Mouse (Mus musculus) Muller cell, postnatal 12 days (primary cell): ENCODE results near the gene Vcl.

Experiments
- DNase-seq: peaks from one replicate; pipeline ENCODE4 v3.0.0-alpha.2; 2015; ENCODE audit errors: inconsistent ontology term

Gene Vcl

DNA sequence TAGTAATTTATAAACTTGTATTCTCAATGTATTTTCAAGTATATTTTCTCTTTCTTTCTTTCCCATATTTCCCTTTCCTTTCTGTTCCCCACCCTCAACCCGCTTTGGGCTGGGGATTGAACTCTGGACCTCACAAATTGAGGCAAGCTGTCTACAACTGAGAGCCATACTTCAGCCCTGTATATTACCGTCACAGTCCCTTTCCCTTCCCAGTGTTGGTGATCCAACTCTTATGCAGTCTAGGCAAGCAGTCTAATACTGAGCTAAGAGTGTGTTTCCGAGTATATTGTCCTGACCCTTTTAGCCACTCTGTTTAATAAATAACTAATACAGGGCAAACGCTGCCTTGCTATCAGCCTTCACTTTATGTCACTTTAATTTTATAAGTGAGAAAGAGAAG, 70.4 kb downstream of the Vcl start:
- DNase-seq: no peak

DNA sequence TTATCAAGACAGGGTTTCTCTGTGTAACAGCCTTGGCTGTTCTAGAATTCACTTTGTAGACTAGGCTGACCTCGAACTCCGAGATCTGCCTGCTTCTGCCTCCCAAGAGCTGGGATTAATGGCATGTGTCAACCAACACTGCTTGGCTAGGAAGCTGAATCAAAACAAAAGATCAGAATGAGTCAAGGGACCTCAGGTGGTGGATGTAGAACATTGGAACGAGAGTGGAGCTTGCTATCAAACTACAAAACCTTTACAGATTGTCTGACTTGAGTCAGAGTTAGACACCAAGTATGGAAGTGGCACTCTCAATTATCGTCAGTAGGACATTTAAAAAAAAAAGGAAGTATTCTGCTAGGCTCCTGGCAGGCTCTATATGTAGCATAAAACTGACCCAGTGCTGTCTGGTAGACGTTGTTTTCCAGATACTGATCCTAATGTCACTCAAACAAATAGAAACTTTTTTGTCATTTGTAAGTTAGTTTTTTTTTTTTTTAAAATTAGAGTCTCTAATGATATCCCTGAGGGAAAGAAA, 84.7 kb downstream of the Vcl start:
- no peak for DNase-seq

DNA sequence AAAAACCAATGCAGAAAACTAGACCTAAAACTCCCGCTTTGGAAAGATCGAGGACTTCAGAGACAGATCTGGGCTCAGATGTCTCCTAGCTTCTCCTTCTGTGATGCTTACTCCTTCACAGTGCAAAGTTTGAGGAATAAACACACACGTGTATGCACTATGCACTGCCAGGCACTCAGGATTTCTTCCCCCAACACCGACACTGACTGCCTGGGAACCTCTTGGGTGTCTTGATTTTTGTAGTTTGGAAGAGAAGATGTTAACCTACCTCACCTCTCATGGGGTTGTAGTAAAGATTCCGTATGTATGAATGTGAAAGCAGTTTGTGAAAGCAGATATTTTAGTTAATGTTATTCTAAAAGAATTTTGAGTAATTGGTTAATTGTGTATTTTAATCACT, 88.7 kb downstream of the Vcl start:
- no peak for DNase-seq

DNA sequence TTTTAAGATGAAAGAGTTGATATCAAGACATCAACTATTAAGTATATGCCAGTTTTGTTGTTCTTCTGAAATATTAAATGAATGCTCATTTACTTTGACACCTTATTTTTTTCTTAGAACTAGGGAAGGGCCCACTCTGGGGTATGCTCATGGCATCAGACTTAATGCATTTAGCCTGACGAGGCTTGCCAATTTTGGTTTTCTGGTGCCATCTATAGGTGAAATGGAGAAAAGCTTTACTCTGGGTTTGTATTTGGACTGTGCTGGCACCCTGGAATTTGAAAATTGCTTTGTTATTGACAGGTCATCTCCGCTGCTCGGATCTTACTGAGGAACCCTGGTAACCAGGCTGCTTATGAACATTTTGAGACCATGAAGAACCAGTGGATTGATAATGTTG, 89.8 kb downstream of the Vcl start:
- DNase-seq: peak; percentile 55

DNA sequence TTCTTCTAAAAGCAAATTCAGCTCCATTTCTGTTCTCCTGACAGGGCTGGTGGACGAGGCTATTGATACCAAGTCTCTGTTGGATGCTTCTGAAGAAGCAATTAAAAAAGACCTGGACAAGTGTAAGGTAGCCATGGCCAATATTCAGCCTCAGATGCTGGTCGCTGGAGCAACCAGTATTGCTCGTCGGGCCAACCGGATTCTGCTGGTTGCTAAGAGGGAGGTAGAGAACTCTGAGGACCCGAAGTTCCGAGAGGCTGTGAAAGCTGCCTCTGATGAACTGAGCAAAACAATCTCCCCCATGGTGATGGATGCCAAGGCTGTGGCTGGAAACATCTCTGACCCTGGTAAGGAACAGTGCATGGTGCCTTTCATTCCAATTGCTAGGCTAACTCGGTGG, 91.2 kb downstream of the Vcl start:
- no peak for DNase-seq

DNA sequence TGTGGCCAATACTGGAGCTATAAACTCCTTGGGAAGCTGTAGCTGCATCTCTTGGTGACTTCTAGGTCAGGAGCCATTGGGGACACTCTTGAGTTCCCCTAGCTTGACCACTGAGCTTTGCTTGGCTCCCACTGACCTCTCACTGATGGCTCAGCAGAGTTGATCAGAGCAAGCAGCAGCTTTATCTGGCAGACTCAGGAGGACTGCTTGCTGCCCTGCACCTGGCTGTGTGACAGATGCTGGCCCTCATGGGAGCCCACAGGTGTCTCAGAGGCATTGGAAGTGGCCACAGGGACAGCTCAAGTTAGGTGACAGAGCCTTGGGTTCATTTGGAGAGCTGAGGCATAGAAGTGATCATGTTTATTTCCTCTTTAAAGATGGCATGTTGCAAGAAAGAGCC, 98.3 kb downstream of the Vcl start:
- no peak for DNase-seq

DNA sequence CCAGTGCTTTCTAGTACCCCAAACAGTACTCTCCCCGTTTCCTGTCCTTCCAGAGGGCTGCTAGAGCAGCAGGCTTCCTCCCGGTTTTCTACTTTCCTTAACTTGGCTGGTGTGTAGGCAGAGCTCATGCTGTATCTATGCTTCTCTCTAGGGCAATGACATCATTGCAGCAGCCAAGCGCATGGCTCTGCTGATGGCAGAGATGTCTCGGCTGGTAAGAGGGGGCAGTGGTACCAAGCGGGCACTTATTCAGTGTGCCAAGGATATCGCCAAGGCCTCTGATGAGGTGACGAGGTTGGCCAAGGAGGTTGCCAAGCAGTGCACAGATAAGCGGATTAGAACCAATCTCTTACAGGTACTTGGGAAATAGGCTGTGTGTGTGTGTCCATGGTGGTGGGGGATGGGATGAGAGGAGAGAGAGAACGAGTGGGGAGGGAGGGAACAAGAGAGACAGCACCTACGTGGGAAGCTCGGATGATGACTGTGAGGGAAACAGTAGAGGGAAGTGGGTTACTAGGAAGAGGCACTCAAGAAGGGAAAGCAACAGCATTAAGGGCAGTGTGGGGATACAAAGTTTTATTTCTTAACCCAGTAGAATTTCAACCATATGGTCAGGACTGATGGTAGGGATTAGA, 99.9 kb downstream of the Vcl start:
- DNase-seq: no peak

DNA sequence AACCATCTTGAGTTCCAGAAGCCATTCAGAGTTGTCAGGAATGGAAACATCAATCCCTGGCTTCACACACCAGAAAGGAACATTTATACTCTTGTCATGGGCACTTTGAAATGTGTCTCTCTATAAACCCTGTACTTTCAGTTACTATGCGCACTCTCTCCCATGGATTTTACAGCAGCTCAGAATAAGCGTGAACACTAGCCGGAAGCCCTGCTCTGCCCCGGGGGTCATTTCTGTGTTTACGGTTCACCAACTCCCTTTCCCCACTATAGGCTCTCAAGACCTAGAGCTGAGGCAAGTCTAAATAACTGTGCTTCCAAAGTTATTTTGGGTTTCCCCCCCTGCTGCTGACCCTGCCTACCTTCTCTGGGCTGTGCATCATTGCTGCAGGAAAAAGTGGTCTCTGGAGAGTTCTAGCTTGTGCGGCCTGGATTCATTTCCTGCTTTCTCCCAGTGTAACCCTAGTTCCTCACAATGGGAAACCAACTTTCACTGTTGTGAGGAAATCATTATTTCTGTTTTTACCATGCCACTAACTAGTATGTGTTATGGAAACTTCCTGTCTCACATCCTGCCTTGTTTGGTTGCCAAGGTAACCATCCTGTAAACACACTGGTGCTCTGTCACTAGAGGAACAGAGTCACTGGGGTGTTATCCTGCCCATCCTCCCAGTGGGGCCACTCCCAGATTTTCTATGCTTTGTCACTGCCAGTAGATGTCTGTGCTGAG, 102.7 kb downstream of the Vcl start:
- DNase-seq: peak; percentile 76

DNA sequence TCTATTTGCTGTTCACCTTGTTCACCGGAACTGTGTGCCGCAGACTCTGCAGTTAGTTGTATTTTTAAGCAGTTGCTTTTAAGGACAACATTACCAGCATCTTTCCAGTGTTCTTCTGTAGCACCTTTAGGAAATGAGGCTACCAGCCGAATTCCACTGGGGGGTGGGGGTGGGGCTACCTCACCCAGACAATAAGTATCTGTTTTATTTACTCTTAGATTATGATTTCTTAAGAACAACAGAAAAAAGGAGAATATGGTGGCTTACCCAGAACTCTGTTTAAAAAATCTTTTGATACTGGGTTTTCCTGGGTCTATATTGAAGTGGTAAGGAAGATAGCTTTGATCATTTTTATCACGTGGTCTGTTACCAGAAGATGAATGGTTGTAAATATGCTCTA, 105.1 kb downstream of the Vcl start:
- DNase-seq: no peak

DNA sequence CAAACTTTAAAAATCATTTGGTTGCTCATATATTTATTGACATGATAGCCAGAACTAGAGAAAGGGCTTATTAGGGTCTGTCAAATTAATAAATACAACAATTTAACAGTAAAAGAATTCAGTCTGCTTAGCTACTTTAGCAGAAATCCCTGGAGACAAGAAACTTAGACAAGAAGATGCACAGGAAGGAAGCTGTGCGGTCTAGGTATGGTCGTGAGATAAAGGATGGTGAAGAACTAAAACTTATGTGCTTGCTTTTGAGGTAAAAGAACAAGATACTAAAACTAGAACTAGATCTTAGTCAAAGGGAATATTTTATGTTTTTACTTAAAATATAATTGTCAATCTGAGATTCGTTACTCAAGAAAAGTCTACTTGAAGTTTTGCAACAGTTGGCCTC, 105.6 kb downstream of the Vcl start:
- no peak for DNase-seq

DNA sequence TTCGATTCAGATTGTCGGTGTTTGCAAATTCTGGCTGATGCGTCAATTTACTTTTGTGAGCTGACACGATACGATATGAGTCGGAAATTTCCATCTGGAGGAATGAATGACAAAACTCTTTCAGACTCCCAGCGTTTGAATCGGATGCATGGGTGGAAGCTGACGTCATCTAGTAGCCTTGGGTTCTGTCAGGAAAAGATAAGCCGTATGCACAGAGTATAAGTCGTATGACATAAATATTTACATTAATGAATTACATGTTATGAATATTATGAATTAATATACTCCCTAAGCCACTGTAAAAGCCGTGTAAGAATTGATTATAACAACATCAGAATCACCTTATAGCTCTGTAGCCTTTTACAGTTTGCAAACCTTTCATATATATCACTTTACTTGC, 109.9 kb downstream of the Vcl start:
- no peak for DNase-seq

DNA sequence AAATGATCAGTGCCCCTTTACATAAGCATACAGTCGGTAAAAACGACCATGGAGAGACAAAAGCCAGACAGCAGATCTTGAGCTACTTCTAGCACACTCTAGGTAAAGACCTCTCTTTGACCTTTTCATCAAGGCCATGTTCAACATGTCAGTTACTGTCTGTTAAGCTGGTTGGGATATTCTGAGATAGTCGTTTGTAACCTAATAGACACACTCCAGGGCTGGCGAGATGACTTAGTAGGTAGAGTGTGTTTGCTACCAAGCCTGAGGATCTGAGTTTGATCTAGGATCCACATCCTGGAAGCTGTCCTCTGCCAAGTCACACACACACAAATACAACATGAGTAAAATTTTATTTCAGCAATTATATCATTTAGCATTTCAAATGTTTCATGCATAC, 110.4 kb downstream of the Vcl start:
- DNase-seq: no peak

DNA sequence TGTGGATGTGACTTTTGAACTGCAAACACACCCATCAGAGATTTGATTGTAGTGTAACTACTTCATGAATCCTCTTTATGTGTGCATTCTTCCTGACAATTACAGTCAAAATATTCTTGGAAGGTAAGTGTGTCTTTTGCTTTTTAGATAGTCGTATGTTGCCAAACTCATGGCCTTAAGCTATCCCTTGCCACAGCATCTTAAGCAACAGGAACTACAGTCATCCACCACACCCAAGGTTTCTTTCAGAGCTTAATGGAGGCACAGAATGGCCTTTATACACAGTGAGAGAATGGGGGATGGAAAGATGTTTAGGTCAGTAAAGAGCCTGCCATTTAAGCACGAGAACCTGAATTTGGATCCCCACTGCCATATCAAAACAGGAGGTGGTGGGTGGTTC, 118.6 kb downstream of the Vcl start:
- DNase-seq: no peak

DNA sequence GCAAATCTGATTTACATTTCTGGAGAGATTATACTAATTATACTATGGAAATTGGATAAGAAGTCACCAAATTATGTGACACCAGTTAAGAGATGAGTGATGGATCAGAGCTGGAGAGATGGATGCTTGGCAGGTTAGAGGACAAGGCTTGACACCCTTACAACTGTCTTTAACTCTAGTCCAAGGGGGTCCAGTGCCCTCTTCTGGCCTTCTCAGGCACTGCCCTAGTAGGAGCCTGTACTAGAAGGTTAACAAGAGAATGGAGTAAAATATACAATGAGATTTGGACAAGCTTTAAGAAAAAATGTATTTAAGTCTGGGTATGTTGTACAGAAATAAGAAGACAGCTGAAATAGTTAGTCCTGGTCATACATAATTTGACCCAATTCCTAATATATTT, 119.7 kb downstream of the Vcl start:
- DNase-seq: no peak

DNA sequence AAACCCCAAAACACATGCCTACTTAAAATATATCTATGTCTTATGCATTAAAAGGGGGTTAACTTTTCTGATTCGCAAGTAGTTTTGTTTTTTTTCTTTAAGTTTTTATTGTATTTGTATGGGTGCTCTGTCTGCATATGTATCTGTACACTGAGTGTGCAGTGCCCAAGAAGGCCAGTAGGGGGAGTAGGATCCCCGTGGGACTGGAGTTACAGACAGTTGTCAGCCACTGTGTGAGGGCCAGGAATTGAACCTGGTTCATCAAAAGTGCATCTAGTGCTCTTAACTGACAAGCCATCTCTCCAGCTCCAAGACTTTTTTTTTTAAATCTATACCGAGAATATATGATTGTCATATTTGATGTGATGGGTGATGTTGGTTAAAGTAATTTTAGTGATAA, 121.5 kb downstream of the Vcl start:
- DNase-seq: peak; percentile 40

DNA sequence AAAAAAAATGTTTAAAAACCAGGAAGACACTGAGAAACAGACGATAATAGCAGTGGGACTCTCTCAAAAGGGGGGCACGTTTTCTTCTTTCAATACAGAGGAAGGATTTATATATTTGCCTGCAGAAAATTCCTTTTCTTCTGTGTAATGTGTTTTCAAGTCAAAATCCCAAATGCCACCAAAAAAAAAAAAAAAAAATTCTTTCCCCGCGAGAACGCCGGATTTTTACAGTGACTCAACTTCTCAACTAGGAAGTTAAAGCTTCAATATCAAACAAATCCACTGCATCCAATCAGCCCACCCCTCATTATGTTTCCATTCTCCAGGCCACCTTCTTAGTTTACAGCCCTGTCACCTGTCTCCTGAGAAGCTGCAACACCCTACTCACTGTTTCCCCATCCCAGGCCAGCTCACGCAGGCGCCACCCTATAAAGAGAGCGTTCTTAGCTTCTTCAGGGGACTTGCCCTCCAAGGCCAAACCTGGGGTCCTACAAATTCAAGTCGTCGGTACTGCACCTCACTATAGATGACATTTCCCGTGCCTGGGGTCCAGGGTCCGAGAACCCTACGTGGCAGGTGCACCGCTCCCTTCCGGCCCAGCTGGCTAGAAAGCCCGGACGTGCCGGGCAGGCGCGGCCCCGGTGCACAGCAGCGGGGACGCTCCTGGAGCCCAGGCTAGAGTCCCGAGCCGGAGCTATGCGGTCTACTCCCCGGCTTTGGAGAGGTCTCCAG, 122.3 kb downstream of the Vcl start:
- DNase-seq: no peak

DNA sequence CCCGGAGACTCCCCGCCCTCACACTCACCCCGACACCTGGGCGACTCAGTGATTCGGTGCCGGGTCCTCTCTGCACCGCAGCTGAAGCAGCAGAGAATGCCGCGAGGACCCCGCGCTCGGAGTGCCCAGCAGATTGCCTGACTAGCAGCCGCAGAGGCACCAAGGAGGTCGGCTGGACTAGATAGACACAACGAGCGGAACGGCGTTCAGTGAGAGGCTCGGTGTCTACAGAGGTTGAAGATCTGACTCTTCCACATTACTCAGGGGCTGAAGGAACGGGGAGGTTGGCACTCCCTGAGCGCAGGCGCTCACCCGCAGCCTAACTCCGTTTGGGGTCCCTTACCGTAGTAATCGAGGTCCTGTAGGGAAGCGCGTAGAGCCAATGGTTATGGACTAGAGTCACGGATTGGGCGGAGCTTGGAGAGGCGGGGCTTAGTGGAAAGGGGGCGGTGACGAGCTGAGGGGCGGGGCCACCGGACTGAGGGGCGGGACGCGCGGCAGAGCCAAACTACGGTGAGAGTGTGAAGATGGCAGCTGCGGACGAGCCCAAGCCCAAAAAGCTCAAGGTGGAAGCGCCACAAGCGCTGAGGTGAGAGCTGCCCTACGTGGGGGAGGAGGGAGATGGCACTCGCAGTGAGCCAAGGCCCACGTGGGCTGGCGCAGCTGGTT, 123.0 kb downstream of the Vcl start, which contains the start of the genes Ap3m1 and Adk:
Gene Ap3m1, minus strand, starts transcription at position 397 of the 669 bp plus-strand sequence.
Gene Adk, plus strand, starts transcription at position 463 of the 669 bp plus-strand sequence.
- peak; percentile 98 for DNase-seq

DNA sequence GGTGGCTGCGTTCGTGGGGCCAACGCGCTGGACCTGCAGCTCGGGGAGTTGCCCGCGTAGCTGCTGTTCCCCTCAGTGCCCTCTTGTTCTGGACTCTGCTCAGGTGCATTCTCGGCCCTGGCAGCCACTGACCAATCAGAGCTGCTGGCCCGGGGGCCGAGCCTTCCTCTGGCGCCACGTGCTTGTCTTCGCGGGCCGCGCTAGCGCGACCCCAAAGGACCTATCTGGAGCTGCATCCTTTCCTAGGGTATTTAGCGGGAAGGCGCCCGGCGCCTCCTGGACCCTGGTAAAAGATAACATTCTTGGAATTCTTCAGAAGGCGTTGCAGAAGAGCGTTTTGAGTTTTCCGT, 123.6 kb downstream of the Vcl start:
- DNase-seq: peak; percentile 83

DNA sequence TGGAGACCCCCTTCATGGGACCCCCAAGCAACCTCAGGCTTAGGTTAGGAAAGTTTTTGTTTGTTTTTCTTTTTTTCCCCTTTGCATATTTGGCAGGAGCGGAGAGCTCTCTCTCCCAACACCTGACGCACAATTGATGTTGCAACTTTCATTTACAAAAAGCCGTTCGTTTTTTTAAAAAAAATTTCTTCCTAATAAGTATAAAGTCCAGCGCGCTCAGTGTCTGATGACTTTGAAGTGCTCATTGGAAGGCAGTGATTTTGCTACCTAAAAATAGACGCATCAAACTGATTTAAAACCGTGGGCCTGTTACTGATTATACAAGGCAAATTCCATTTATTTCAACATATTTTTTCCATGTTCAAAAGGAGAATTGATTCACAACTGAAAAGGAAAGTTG, 124.0 kb downstream of the Vcl start:
- no peak for DNase-seq

DNA sequence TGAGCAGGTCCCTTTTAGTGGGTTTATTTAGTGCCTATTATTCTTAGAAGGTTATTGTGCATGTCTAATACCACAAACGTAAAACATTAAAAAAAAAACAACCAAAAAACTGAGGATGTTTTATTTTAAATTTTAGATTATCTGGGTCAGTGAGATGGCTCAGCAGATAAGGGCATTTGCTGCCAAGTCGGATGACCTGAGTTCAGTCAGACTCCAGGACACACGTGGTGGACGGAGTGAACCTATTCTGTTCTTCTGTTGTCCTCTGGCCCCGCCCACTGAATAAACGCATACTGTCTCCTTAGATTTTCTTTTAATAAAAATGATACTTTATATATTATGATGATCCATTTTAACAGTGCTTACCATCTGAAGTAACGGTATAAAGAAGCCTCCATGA, 124.4 kb downstream of the Vcl start:
- no peak for DNase-seq

DNA sequence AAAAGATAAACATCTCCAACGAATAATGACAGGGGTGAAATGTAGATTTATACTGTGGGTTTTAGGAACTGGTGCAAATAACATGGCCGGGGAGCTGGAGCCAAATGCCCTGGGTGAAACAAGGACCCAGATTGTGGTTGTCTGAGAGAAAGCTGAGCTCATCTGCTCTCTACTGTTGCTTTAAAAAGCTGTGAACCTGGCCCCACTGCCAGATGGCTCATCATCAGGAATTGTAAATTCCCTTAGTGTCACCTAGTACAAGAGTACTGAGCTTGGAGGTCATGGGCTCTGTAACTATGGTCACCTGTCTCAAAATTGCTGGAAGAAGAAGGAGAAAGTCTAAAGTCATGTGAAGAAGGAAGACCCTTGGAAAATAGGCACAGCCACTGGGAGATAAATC, 129.8 kb downstream of the Vcl start:
- no peak for DNase-seq
